Comparison of ENCODE assay signal across 21 mouse cellular contexts in genomic region chr11:12280711-12281110, GRCm38 (mm10).
DNase-seq lines count a peak whose midpoint lies in the region; ATAC-seq and TF ChIP-seq lines count a peak whose summit lies in the region.
"Had no signal": no experiment of that assay in that cellular context is flagged by ENCODE, and none has a peak within 500 bp of the region (broad histone marks: within the 10 kb centered on the region; RNA-seq: fewer than 3 reads in every experiment).

No protein-coding gene starts in this region.

- H3K9me3 ChIP-seq in heart, embryonic 10.5 days: no peaks in the 10 kb centered on the region
- H3K9me3 ChIP-seq: forebrain, embryonic 12.5 days; hindbrain, embryonic 12.5 days; intestine, embryonic 15.5 days; limb, embryonic 12.5 days; liver, embryonic 13.5 days; midbrain, embryonic 13.5 days; stomach, embryonic 15.5 days had no signal

- H3K27me3 ChIP-seq in heart, embryonic 10.5 days (ENCODE audit: insufficient read depth, poor library complexity, severe bottlenecking): no peaks in the 10 kb centered on the region
- H3K27me3 ChIP-seq: CH12.LX; forebrain, embryonic 12.5 days; hindbrain, embryonic 12.5 days; intestine, embryonic 15.5 days; limb, embryonic 12.5 days; liver, embryonic 13.5 days; midbrain, embryonic 13.5 days; stomach, embryonic 15.5 days had no signal

- H3K27ac ChIP-seq in heart, embryonic 10.5 days: no peak overlapping the region
- H3K27ac ChIP-seq in brown adipose tissue, adult 24 weeks (replicated peaks; ENCODE audit: low read depth, low read length): peak overlapping the region; percentile 88
- H3K27ac ChIP-seq: forebrain, embryonic 12.5 days; hindbrain, embryonic 12.5 days; intestine, embryonic 15.5 days; limb, embryonic 12.5 days; liver, embryonic 13.5 days; midbrain, embryonic 13.5 days; stomach, embryonic 15.5 days had no signal

- no peak for ATAC-seq in frontal cortex, adult (ENCODE audit: low TSS enrichment)
- ATAC-seq: intestine, embryonic 15.5 days; midbrain, embryonic 13.5 days had no signal

- H3K36me3 ChIP-seq in heart, embryonic 10.5 days: no peaks in the 10 kb centered on the region
- H3K36me3 ChIP-seq: forebrain, embryonic 12.5 days; hindbrain, embryonic 12.5 days; intestine, embryonic 15.5 days; limb, embryonic 12.5 days; liver, embryonic 13.5 days; midbrain, embryonic 13.5 days; stomach, embryonic 15.5 days had no signal

- 62% methylated on average over 7 of the region's 7 CpGs for WGBS in heart, embryonic 10.5 days
- WGBS in lung, adult 2 months: 14% methylated on average over 7 of the region's 7 CpGs

- no peak for TF ChIP-seq CTCF in lung, adult 2 months (IDR thresholded peaks at IDR 0.05; ENCODE audit: insufficient read depth, low read length)

- DNase-seq in heart, adult 18-20 months: peak; percentile 35 to 67
- DNase-seq in heart, embryonic 10.5 days (ENCODE audit: low spot score): no peak
- peak; percentile 1 for DNase-seq in heart, postnatal 25 days (ENCODE audit: low spot score)
- peak; percentile 16 for DNase-seq in lung, adult 2 months
- no peak for DNase-seq in gastrocnemius, adult 8-10 months (ENCODE audit: low spot score in 2 of 2)
- DNase-seq in right cerebral cortex, postnatal 14 days: no peak
- DNase-seq: cerebellum, adult 11 months; cerebellum, postnatal 25 days; liver, embryonic 13.5 days; spleen, adult 18-20 months; thymus, adult 2 months had no signal

- no peaks in the 10 kb centered on the region for H3K4me1 ChIP-seq in heart, embryonic 10.5 days
- no peaks in the 10 kb centered on the region for H3K4me1 ChIP-seq in brown adipose tissue, adult 24 weeks (ENCODE audit: control insufficient read depth, insufficient read depth, insufficient read length, low read length)
- H3K4me1 ChIP-seq in lung, adult 2 months (ENCODE audit: control insufficient read depth, insufficient read depth, low read length): no peaks in the 10 kb centered on the region
- H3K4me1 ChIP-seq: forebrain, embryonic 12.5 days; hindbrain, embryonic 12.5 days; intestine, embryonic 15.5 days; limb, embryonic 12.5 days; liver, embryonic 13.5 days; midbrain, embryonic 13.5 days; stomach, embryonic 15.5 days had no signal

- TF ChIP-seq POLR2A in lung, adult 2 months (IDR thresholded peaks at IDR 0.05; ENCODE audit: borderline replicate concordance, extremely low read depth, low read depth, low read length): no peak

- intact Hi-C loops in heart, postnatal 25 days (cut with DNase I): no loop called here

- no peak overlapping the region for H3K4me3 ChIP-seq in heart, embryonic 10.5 days
- H3K4me3 ChIP-seq in brown adipose tissue, adult 24 weeks (ENCODE audit: insufficient read depth, low read depth, low read length): no peak overlapping the region
- no peak overlapping the region for H3K4me3 ChIP-seq in lung, adult 2 months (replicated peaks; ENCODE audit: extremely low read depth, low read depth, low read length)
- H3K4me3 ChIP-seq: forebrain, embryonic 12.5 days; hindbrain, embryonic 12.5 days; intestine, embryonic 15.5 days; limb, embryonic 12.5 days; liver, embryonic 13.5 days; midbrain, embryonic 13.5 days; myocyte; stomach, embryonic 15.5 days had no signal

Comparison
In these comparisons a context has a peak if more than half of its experiments do, and no peak if none do; other contexts are left out.
1. DNase-seq: peak in heart, adult 18-20 months (2 of 2), heart, postnatal 25 days (single experiment) and lung, adult 2 months (single experiment); none in heart, embryonic 10.5 days (single experiment), gastrocnemius, adult 8-10 months (0 of 2) and right cerebral cortex, postnatal 14 days (single experiment).